Mouse (Mus musculus) stomach, postnatal 0 days (tissue): ENCODE data around the gene Nrde2.

Experiments
- CTCF ChIP-seq: IDR thresholded peaks from 2 replicates; pipeline ENCODE4 v1.5.1; 2016; ENCODE audit warnings: antibody characterized with exemption, low read depth, mild to moderate bottlenecking, moderate library complexity
- EP300 ChIP-seq: optimal IDR thresholded peaks from 2 replicates; pipeline ENCODE3; 2016; ENCODE audit warnings: antibody characterized with exemption

DNA sequence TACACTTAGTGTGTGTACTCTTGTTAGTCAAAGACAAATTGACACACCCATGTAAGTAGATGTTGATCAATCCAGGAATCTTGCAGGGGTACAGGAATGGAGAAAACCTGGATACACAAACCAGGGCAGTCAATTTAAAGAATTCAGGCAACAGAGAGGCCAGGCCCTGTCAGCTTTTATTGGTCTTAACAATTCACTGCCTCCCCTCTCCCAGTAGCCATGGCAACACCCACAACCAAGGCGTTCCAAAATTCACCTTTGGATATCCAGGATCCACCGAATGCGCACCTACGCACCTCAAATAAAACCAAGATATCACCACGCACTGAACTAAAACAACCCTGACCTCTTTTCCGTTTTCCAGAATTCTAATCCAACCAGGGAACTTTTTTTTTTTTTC, 26.9 kb upstream of the Nrde2 start:
- TF ChIP-seq EP300 (no peak), CTCF (no peak)
